Mouse (Mus musculus) spleen, postnatal 14 days (tissue): ENCODE data around the gene Trpc4.

Experiments
- DNase-seq, 2 experiments: peaks; one replicate each; pipeline ENCODE4 v3.0.0; 2021 to 2022; ENCODE audit warnings: low spot score in 2 of 2

Trpc4 gene

DNA sequence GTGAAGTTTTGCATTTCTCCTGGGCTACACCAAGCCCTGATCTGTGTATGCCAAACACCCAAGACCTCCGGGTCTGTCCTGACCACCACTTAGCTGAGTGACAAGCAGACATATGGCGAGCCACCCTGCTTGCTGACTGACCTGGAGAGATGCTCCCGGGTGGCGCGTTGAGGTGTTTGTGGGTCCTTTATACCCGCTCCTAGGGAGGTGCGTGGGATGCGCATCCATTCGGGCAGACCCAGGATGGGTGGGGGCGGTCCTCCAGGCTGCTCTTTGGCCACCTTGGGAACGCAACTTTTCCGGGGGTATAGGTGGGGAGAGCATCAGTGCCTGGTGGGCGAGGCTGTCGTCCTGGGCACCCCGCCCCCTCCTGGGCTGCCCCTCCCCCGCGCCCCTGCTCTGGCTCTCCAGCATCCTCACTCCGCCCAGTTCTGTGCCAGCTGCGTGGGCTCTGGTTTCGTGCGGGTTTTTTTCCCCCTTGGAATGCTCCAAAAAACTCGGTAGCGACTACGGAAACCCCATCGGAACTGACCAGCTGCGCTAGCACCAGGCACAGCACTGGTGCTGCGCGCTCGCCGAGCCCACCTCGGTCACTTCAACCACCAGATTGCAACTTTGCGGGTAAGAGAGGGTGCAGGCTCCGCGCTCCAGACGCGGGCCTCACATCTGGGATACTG is at the start of gene Trpc4:
TSS of gene Trpc4 (plus strand) at position 397 of the 677 bp plus-strand sequence.
- no peak for DNase-seq

DNA sequence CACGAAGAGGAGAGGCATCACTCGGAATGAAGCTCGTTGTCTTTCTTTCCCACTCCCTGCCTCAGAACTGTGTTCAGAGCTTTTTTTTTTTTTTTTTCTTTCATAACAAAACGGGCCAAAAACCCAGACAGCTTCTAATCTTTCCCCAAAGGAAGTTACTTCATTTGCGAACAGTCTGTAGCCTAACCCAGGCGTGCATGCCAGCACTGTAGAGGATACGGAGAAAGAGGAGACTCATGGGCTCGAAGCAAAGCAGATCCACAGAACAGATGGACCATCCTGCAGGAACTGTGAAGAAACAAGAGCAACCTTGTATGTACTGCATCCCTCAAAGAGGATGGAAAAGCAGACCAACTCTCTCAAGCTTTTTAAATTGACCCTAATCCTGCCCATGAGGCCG is 44.3 kb upstream of the Trpc4 start:
- DNase-seq = no peak

DNA sequence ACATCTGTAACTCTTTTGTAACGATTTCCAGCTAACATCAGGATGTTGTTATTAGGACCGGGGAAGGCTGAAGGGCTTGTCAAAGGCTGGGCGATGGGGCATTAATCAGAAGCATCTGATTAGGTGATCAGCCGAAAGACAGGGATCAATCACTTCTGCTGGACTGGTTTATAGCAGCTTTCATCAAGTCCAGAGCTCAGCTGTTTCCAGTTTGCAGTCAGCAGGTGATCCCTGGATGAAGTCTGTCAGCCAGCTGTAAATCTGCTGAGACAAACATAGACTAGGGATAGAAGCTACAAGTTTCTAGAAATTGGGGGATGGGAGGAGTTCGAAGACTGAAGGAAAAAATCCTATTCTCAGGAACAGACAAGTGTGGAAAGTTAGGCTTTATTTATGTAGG is 20.5 kb upstream of the Trpc4 start:
- DNase-seq = no peak

DNA sequence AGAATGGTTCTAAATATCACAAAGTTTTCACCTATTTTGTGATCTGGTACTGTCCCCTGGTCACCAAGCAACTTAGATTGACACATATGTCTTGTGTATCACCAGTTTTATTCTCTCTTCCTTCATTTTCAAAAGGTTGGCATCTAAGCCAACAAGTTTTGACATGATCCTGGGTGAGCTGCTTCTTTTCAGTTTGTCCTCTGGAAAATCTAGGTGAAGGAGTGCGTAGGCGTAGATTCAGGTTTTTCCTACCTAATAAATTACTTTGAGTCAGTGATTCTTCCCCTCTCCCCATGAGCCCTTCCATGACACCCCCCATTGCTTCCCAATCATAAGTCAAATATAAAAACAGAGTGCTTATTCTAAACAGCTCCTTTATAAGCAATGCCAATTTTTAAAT is 14.5 kb upstream of the Trpc4 start:
- no peak for DNase-seq

DNA sequence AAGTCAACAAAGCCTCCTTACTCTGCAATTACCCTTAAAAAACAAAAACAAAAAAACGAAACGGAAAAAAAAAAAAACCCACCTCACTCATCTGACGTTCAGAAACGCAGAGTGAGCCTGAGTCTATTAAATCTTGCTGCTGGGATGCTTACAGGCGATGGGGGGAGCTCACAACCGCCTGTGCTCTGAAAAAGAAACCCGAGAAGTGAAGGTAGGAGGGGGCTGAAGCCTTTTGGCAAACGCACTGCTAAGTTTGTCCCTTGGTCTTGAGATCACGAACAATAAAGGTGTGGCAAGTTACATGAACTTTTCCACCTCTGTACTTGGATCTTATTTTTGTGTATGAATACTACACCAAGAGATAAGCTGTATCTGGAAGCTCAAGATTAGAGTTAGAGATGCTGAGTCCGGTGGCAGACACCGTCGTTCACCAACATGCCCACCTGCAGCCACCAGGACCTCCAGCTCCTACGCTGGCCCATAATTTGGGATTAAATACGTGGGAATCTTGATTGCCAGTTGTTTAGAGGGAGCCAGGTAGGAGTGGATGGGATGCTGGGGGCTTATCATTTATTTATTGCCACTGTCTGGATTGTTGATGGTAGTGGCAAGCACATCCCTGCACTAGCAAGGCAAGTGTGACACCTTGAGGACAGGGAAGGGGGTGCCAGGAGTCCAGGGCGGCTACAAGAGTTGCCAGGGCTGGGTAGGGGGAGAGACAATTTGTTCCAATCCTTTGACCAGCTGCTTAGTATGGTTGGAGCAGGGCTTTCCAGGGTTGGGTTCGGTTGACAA is 794 bp upstream of the Trpc4 start:
- no peak for DNase-seq

DNA sequence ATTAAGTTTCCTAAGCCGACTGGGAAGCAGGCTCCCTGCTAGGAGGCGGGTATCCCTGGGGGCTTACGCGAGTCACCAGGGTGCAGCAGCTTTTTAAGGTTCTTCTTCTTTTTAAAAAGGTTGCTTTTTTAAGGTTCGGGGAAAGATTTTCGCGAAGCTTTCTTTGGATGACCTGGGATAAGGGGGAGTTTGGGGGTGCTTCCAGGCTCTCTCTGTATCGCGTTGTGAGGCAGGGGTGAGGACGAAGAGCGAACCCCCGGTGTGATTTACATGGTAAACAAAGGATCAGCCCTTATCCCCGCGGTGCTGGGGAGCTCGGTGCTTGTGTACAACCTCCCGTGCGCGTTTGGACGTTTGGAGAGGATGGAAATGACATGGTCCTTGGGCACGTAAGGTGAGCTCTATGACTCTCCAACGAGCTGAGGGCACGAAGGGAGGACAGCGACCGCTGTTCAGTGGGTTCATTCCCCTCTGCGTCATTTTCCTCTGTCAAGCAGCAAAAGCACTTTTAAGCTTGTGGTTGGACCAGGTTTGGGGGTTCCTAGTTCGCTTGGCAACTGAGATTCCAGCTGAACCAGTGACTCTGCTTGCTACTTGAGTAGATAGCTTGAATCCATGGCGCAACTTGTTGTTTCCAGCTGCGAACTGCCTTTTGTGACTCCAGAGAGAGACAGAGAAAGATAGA is 623 bp downstream of the Trpc4 start:
- no peak for DNase-seq

DNA sequence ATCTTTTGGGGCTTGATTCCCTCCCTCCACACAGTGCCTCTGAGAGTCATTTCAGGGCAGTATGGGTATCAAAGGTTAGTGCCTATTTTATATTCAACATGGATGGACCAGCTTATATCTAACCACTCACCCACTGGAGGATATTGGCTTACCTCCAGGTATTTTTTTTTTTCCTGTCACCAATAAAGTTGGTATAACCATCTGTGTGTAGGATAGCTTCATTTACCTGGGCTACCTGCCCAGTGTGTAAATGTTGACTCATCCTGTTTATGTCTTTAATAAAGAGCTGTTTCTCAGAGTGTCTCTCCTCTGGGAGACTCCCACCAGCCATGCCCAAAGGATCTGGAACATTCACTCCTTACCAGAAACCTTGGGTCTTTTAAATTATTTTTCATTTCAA is 14.9 kb downstream of the Trpc4 start:
- DNase-seq = no peak

DNA sequence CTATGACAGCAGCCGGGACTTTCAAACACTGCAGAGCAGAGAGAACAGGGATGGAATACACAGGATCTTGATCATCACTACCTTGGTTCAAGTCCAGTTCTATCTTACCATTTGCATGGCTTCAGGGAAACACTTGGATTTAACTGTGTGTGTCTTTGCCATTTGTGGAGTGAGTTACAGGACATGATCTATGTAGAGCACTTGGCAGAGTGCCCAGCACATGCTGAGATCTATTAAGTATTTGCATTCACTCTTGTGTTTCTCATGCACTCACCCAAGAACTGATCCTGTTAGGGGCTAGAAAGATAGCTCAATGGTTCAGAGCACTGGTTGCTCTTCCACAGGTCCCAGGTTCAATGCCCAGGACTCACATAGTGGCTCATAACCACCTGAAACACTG is 21.5 kb downstream of the Trpc4 start:
- no peak for DNase-seq

DNA sequence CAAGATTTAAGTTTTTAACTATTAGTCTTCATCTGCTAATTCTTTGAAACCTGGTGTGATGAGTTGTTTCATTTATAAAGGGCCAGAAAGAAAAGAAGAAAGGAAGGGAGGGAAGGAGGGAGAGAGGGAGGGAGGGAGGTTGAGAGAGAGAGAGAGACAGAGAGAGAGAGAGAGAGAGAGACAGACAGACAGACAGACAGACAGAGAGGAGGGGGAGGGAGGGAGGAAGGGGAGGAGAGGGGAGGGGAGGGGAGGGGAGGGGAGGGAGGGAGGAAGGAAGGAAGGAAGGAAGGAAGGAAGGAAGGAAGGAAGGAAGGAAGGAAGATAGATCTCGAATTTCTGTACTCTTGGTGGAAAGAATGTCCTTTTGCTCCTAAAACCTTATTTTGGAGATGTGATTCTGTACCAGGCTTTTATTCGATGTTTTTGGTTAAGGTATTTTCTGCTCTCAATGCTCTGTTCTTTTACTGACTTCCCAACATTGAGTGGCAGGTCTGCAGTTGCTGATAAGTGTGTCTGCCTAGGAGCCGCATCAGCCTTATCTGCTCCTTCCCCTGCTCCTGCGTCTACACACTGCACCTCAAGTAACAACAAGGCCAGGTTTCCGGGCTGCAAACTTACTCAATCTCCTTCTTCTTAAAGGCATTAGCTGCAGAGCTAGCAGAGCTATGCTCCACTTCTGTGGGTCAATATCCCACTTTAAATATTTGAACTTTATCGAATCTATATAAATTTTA is 35.3 kb downstream of the Trpc4 start:
- no peak for DNase-seq

DNA sequence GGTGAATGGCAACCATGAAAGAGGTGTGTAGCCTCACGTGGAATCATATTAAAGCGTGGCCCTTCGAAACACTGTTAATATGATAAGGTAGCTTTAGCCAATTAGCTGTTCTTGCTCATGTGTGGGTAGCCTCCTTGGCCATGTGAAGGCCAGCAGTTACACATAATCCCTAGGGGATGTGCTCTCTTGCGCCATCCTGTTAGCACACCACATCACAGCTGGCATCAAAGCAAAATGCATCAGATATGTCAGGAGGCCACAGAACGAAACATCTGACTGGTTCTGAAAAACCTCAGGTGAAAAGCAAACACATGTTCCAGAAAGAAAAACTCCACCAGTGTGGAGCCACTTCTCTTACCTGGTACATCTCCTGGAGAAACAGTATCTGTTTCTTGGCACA is 45.4 kb downstream of the Trpc4 start:
- no peak for DNase-seq

DNA sequence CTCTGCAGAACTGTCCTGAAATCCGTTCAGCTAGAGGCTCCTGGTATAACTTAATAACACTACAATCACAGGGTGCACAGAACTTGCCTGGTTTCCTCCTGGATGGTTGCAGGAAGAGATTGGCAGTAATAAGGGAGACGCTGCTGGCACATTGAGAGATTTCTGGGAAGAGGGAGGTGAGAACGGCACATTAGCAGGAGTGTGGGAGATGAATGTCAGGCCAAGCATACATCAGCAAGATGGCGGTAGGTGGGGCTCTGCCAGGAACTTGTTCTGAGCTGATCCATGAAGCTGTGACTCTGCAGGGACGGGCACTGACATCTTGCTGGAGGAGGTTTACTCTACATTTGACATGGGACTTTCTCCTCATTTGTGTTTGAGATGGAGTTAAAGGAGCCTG is 48.6 kb downstream of the Trpc4 start:
- no peak for DNase-seq

DNA sequence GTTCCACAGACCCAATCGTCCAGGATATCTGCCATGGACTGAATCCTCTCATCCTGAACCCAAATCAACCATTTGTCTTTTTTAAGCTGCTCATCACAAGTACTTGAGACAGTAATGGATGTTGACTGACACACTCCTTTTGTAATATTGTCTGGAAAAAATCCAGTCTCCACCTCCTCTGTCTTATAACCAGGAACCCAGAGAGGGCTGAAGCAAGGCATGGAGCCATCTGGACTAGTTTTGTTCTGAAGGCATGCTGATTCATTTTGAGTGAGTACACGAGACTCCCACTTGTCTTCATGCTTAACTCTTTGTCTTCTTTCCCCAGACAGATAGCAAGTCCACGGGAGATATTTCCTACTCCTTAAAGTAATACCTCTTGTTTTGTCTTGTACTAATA is 54.3 kb downstream of the Trpc4 start:
- no peak for DNase-seq

DNA sequence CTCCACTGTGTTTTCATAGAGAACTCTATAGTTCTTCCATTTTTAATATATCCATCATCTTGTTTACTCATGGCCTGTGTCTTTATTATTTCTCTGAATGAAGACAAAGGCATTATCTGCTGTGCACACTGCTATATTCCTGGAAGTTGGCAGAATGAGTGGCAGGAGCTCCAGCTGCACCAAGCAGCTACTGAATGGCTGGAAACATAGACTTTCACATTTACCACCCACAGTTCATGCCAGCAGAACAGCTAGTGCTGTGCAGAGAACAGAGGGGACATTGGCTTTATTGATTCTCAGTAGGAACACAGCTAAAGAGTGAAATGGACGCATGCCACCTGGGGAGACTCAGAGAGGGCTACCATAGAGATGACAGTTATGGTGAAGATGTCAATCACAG is 55.6 kb downstream of the Trpc4 start:
- no peak for DNase-seq

DNA sequence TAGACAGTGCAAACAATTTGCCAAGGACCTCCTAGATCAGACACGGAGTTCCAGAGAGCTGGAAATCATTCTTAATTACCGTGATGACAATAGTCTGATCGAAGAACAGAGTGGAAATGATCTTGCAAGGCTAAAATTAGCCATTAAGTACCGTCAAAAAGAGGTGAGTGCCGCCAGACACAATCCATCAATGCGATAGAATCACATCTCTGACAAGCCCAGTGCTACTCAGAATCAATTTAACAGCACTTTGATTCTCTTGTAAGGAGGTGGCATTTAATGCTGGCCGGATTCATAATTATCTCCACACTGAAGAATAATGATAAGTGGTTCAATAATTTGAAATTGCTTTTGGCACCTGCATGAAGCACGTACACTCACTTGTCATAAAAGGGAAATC is 66.7 kb downstream of the Trpc4 start:
- no peak for DNase-seq

DNA sequence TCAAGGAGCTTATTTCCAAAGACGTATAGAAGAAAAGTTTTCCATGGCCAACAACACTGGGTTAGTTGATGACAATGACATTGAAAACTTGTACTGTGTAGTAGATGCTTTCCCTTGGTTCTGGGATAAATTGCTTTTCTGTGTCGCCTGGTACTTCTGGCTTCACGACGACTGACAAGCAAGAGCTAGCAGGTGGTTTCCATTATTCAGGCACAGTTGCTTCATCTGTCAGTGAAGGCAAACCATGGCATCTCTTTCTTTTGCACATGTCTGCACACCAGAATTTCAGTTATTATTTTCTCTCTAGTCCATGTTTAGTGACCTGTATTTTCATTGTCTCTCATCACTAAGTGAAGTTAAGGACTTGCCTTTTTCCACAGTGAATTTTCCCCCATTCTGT is 72.6 kb downstream of the Trpc4 start:
- DNase-seq = no peak

DNA sequence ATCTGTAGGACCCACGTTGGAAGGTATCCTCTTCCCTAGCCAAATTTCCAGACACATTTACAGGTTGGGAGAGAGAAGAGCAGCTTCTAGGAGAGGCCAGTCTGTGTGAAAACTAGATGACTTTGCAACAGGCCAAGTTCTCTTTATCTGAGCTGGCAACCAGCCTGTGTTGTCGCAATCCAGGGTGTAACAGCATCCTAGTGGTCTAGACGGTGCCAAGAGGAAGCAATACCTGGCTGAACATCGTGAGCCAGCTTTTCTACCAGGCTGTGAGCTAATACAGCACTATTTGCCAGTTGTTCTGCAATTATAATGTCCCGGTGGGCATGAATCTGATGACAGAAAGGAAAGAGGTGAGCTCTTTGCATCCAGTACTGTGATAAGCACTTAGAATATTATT is 83.1 kb downstream of the Trpc4 start:
- no peak for DNase-seq

DNA sequence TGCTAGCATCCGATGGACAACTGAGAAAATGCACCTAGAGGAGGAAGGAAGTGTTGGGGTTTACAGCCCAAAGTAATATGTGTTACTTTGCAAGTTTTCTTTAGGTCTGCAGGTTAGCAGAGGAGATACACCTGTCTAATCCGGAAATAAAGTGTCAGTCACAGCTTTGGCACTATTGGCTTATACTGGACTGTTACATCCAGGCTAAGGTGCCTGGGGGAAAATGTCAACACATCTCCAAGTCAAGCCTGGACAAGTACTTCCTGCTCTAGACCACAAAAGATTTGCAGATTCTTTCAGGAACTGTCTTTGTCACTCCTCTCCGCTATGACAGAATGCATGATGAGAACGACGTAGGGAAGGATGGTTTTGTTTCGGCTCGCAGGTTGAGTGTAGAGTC is 83.6 kb downstream of the Trpc4 start:
- DNase-seq = no peak

DNA sequence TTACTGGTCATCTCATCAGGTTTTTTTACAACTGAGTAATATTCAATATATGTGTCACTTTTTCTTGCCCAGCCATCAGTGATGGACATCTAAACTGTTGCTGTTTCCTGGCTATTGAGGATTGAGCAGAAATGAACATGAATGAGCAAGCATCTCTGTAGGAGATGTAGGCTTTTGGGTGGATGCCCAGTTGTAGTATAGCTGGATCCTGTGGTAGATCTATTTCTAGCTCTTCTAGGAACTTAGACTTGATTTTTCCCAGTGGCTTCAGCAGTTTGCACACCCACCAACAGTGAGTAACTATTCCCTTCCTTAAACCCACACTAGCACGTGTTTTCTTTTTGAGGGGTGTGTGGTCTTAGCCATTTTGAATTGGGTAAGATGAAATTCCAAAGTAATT is 87.3 kb downstream of the Trpc4 start:
- DNase-seq = no peak

DNA sequence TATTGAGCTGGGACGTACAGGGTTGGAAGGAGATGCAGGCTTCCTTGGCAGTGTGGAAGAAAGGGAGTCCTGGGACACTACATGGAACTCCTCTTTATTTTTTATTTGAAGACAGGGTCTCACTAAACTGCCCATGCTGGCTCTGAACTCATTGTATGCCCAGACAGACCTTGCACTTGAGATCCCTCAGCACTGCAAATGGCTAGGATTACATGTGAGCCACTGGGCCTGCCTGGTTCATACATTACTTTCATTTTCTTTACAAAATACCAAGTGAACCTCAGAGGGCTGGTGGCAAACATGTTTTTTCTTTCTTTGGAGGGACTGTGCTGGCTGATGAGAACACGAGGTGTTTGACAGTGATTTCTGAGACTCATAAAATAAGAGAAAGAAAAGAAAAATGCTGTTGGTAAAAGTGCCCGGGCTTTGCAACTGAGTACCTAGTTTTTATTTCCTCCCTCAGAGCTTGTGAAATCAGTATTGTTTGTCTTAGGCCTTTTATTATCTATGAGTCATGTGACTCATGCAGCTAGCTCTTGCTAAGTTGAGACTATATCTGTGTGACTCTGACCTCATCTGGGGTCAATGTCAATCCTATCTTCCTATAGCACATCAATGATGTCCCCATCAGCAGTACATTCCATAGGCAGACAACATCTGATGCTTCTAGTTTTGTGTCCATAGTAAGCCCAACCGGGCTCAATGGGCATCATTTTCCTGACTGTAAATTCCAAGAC is 89.1 kb downstream of the Trpc4 start:
- DNase-seq = no peak

DNA sequence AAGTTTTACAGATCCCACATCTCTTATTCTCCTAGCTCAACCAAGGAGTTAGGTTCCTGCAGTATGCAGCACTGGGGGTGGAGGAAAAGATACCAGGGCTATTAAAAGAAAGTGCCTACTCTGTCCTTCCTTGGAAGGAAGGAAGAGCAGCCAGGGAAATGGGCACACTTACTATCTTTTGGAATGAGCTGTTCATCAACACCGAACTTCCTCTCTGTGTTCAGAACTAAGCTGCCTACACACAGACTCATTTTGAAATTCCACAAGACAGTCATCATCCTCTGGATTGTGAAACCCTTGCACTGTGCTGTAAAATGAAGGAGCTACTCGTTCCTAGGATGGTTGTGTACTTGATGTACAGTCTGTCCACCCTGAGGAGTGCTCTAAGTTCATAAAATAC is 90.6 kb downstream of the Trpc4 start:
- no peak for DNase-seq

DNA sequence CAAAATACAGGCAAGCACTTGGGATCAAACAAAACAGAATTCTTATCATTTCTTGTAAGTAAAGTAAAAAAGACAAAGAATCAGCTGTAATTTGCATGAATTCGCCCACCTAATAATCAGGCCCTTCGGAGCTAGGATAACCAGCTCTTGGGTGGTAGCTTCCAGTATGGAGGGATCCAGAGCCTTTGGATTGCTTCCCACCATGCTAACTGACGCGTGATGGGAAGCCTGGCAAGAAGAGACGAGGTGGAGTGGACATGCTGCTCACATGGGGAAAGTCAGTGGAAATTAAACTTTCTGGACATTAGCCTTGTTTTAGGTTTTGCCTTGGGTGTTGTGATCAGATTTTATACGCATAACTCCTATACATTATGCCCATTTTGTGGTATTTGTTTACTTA is 93.5 kb downstream of the Trpc4 start:
- no peak for DNase-seq

DNA sequence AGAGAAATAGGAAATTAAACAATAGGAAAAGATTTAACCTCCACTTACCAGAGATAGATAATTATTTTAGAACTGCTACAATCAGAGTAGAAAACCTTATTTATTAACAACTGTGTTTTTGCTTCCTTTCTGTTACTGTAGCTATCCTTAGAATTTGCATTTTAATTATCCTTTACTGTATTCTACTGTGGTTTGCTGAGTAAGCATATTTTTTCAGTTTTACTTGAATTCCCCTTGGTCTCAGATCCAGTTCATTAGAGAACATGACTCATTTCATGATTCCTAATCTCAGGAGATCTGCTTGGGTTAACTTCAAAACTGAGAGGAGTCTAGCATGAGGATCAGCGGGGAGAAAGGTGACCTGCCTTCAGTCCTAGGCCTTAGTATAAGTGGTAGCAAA is 111.1 kb downstream of the Trpc4 start:
- DNase-seq = no peak
